Mouse (Mus musculus): ENCODE measurements around the gene Sh3bp5. TPM values are rescaled to one million over a fixed set of nuclear protein-coding genes. Genes with fewer than 3 reads are reported as not detected.

Gene Sh3bp5
- polyA plus RNA-seq, 1 experiment from 2014 or later = 33.9 TPM

DNA sequence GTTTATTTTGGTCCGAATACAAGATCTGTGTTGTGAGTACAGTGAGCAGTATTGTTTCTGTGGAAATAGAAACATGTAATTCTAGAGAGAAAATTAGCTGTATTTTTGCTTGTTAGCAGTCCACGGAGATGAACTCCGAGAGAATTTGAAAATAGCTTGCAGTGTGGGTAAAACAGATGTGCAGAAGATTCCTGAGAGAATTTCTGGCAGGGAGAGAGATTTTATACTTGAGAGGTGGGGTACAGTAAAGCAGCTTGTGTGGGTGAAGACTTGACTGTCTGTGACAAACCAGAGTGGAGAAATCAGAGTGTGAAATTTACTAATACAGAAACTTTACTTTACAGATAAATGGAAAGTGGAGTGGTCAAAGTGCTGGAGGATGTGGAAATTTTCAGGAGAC is 66.5 kb downstream of the Sh3bp5 start:
- Histone ChIP-seq H3K9me3 (replicated peaks; ENCODE audit: control insufficient read depth, low read length) (no peaks in the 10 kb centered on the region), H3K36me3 (ENCODE audit: control insufficient read depth, insufficient read depth, low read length) (peaks cover 82% of the 10 kb centered on the region), H3K4me2 (ENCODE audit: low read length) (no peak overlapping the region), H3K4me1 (ENCODE audit: control insufficient read depth, insufficient read depth, low read length) (no peaks in the 10 kb centered on the region), H3K9ac (ENCODE audit: low read length) (no peak overlapping the region), H3K27ac (ENCODE audit: low read depth, low read length) (no peak overlapping the region), H3K27me3 (replicated peaks; ENCODE audit: control insufficient read depth, insufficient read depth, low read length) (no peaks in the 10 kb centered on the region), H3K4me3 (ENCODE audit: low read depth, low read length) (no peak overlapping the region)
- 92% methylated on average over 3 of the region's 3 CpGs for WGBS
- ATAC-seq (no peak), DNase-seq (ENCODE audit: low spot score) (no peak)

DNA sequence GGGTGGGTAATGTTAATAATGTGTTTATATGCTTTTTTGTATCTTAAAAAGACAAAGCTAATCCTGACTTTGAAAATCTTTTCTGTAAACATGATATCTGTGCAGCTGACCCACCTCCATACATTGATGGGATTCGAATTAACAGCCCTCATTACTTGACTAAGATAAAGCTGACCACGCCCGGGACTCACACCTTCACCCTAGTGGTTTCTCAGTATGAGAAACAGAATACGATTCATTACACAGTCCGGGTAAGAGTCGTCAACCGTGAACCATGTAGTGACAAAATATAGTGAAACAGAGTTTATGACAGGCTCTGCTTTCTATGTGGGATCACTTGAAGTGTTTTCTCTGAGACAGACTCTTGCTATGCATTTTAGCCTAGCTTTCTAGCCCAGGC is 67.9 kb downstream of the Sh3bp5 start:
- ATAC-seq = no peak
- 92% methylated on average over 7 of the region's 7 CpGs for WGBS
- no peak overlapping the region for H3K4me2 ChIP-seq (ENCODE audit: low read length)

DNA sequence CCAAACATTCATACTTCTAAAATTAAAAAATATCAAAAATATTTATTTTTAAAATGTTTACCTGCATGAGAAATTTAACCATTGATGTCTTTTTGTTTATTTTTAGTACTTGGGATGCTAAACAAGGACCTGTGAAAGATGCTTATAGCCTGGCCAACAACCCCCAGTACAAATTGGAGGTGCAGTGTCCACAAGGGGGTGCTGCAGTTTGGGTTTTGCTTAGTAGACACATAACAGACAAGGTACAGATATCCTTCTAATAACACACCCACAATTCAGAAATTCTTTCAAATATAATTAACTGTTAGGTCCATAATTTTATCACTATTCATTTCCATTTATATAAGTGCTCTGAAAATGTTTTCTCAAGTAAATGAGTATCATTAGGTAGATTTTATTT is 70.5 kb downstream of the Sh3bp5 start:
- H3K36me3 ChIP-seq (ENCODE audit: control insufficient read depth, insufficient read depth, low read length) = peaks cover 80% of the 10 kb centered on the region
- H3K4me1 ChIP-seq (ENCODE audit: control insufficient read depth, insufficient read depth, low read length) = no peaks in the 10 kb centered on the region
- no peak overlapping the region for H3K27ac ChIP-seq (ENCODE audit: low read depth, low read length)
- H3K4me2 ChIP-seq (ENCODE audit: low read length) = no peak overlapping the region
- no peaks in the 10 kb centered on the region for H3K27me3 ChIP-seq (replicated peaks; ENCODE audit: control insufficient read depth, insufficient read depth, low read length)
- DNase-seq (ENCODE audit: low spot score) (peak; percentile 75), ATAC-seq (no peak)
- H3K9me3 ChIP-seq (replicated peaks; ENCODE audit: control insufficient read depth, low read length) = no peaks in the 10 kb centered on the region
- no peak overlapping the region for H3K9ac ChIP-seq (ENCODE audit: low read length)
- no peak overlapping the region for H3K4me3 ChIP-seq (ENCODE audit: low read depth, low read length)

More for the DNA sequence above, 67.9 kb downstream of the Sh3bp5 start:
- Histone ChIP-seq H3K9me3 (replicated peaks; ENCODE audit: control insufficient read depth, low read length) (no peaks in the 10 kb centered on the region), H3K4me1 (ENCODE audit: control insufficient read depth, insufficient read depth, low read length) (no peaks in the 10 kb centered on the region), H3K36me3 (ENCODE audit: control insufficient read depth, insufficient read depth, low read length) (peaks cover 82% of the 10 kb centered on the region), H3K27me3 (replicated peaks; ENCODE audit: control insufficient read depth, insufficient read depth, low read length) (no peaks in the 10 kb centered on the region), H3K9ac (ENCODE audit: low read length) (no peak overlapping the region), H3K27ac (ENCODE audit: low read depth, low read length) (no peak overlapping the region), H3K4me3 (ENCODE audit: low read depth, low read length) (no peak overlapping the region)
- DNase-seq (ENCODE audit: low spot score) = no peak

DNA sequence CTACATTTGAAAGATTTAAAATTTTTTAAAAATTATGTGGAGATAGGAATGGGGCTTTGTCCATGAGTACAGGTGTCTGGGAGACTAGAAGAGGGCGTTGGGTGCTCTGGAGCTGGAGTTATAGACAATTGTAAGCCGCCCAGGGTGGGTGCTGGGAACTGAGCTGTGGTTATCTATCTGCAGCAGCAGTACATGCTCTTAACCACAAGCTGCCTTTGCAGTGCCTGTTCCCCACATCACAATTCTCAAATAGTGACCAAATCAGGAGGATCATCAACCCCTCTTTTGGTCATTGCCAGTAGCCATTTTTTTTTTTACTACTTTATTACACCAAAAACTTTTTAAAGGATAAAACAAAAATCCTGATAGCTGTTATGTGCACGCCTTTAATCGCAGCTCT is 71.3 kb downstream of the Sh3bp5 start:
- Histone ChIP-seq H3K27me3 (replicated peaks; ENCODE audit: control insufficient read depth, insufficient read depth, low read length) (no peaks in the 10 kb centered on the region), H3K9me3 (replicated peaks; ENCODE audit: control insufficient read depth, low read length) (no peaks in the 10 kb centered on the region), H3K4me1 (ENCODE audit: control insufficient read depth, insufficient read depth, low read length) (no peaks in the 10 kb centered on the region), H3K4me3 (ENCODE audit: low read depth, low read length) (no peak overlapping the region), H3K4me2 (ENCODE audit: low read length) (no peak overlapping the region), H3K9ac (ENCODE audit: low read length) (no peak overlapping the region), H3K36me3 (ENCODE audit: control insufficient read depth, insufficient read depth, low read length) (peaks cover 78% of the 10 kb centered on the region), H3K27ac (ENCODE audit: low read depth, low read length) (no peak overlapping the region)
- 96% methylated on average over 4 of the region's 4 CpGs for whole genome bisulfite sequencing
- no peak for ATAC-seq
- no peak for DNase-seq (ENCODE audit: low spot score)

DNA sequence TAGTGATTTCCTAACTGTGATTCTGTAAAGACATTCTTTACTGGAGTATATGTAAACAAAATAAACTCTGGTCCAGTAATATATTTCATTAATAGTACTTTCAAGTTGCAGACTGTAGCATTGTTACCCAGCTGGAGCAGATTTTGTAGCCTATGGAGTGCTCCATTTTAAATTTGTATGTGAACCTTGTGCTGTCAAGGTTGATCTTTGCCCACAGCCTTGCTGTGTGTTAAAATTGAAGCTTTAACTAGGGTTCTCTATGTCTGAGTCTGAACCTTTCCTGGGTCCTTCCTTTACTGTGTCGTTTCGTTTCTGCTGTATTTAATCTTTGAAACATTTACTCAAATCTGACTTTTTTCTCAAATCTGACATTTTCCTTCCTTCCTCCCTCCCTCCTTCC is 73.6 kb downstream of the Sh3bp5 start:
- Histone ChIP-seq H3K4me1 (ENCODE audit: control insufficient read depth, insufficient read depth, low read length) (no peaks in the 10 kb centered on the region), H3K36me3 (ENCODE audit: control insufficient read depth, insufficient read depth, low read length) (peaks cover 67% of the 10 kb centered on the region), H3K9me3 (replicated peaks; ENCODE audit: control insufficient read depth, low read length) (no peaks in the 10 kb centered on the region), H3K27ac (ENCODE audit: low read depth, low read length) (no peak overlapping the region), H3K9ac (ENCODE audit: low read length) (no peak overlapping the region), H3K27me3 (replicated peaks; ENCODE audit: control insufficient read depth, insufficient read depth, low read length) (no peaks in the 10 kb centered on the region), H3K4me2 (ENCODE audit: low read length) (no peak overlapping the region), H3K4me3 (ENCODE audit: low read depth, low read length) (no peak overlapping the region)
- 95% methylated on average over 2 of the region's 2 CpGs for WGBS
- ATAC-seq (no peak), DNase-seq (ENCODE audit: low spot score) (no peak)

DNA sequence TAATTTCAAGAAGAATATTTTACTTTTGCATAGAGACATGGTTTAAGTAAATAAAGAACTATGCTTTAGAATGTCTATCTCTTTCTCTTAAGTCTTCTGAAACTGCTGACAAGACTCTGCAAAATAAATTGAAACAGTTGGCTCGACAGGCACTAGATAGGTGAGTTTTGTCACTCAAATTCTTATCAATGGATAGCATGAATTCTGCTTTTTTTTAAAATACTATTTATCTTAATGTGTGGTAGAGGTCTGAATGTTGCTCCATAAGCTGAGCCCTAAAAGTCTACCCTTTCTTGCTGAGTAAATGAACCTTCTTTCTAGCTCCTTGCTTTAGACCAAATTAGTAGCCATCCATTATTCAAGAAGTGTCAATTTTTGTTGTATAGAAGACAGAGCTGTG is 90.5 kb downstream of the Sh3bp5 start:
- no peak overlapping the region for H3K9ac ChIP-seq (ENCODE audit: low read length)
- no peak for ATAC-seq
- H3K4me3 ChIP-seq (ENCODE audit: low read depth, low read length) = no peak overlapping the region
- no peak for DNase-seq (ENCODE audit: low spot score)
- no peaks in the 10 kb centered on the region for H3K27me3 ChIP-seq (replicated peaks; ENCODE audit: control insufficient read depth, insufficient read depth, low read length)
- H3K36me3 ChIP-seq (ENCODE audit: control insufficient read depth, insufficient read depth, low read length) = peaks cover 52% of the 10 kb centered on the region
- no peak overlapping the region for H3K4me2 ChIP-seq (ENCODE audit: low read length)
- H3K4me1 ChIP-seq (ENCODE audit: control insufficient read depth, insufficient read depth, low read length) = no peaks in the 10 kb centered on the region
- 93% methylated on average over 1 of the region's 1 CpGs for WGBS
- H3K9me3 ChIP-seq (replicated peaks; ENCODE audit: control insufficient read depth, low read length) = no peaks in the 10 kb centered on the region
- H3K27ac ChIP-seq (ENCODE audit: low read depth, low read length) = no peak overlapping the region

DNA sequence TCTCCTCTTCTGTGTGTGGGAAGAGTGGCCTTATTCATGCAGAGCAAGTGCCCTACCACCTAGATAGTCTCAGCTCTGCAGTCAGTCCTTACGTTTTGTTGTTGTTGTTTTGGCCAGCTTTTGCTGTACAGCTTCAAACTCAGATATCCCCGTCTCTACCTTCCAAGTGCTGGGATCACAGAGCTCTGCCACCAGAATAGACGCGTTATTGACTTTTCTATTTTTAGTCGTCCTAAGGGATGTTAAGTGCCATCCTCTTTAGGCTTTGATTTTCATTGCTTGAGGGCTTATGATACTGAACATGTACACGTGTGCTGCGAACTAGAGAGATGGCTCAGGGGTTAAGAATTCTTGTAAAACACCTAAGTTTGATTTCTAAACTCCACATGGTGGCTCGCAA is 92.6 kb downstream of the Sh3bp5 start:
- Histone ChIP-seq H3K27ac (ENCODE audit: low read depth, low read length) (no peak overlapping the region), H3K4me1 (ENCODE audit: control insufficient read depth, insufficient read depth, low read length) (0 out of 2 replicates have a peak, but pooled peaks cover 3% of the 10 kb centered on the region), H3K9ac (ENCODE audit: low read length) (no peak overlapping the region), H3K36me3 (ENCODE audit: control insufficient read depth, insufficient read depth, low read length) (peaks cover 44% of the 10 kb centered on the region), H3K4me3 (ENCODE audit: low read depth, low read length) (no peak overlapping the region), H3K27me3 (replicated peaks; ENCODE audit: control insufficient read depth, insufficient read depth, low read length) (no peaks in the 10 kb centered on the region), H3K4me2 (ENCODE audit: low read length) (no peak overlapping the region), H3K9me3 (replicated peaks; ENCODE audit: control insufficient read depth, low read length) (no peaks in the 10 kb centered on the region)
- DNase-seq (ENCODE audit: low spot score) (no peak), ATAC-seq (no peak)
- 89% methylated on average over 8 of the region's 8 CpGs for WGBS

DNA sequence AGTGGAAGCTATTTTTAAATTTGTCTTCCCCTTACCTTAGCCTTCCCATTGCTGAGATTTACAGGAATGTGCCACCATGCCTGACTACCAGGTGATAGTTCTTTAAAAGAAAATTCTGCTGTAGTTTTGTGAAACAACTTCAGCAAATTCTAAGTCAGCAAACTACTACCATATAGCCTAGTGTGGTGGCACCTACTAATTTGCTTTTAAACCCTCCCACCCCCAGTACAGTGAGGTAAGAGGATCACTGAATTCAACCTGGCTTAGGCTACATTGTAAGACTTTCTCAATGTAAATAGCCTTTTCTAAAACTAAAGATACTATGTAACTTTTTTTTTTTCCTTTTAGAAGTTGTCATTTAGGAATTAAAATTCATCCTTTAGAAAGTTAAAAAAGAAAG is 97.9 kb downstream of the Sh3bp5 start:
- peak overlapping the region; percentile 75; the same call in 1 of the 2 replicates for H3K4me3 ChIP-seq (ENCODE audit: low read depth, low read length)
- H3K27ac ChIP-seq (ENCODE audit: low read depth, low read length) = no peak overlapping the region
- peaks cover 11% of the 10 kb centered on the region for H3K36me3 ChIP-seq (ENCODE audit: control insufficient read depth, insufficient read depth, low read length)
- peak overlapping the region; percentile 81; the same call in 1 of the 2 replicates for H3K9ac ChIP-seq (ENCODE audit: low read length)
- peaks cover 17% of the 10 kb centered on the region for H3K4me1 ChIP-seq (ENCODE audit: control insufficient read depth, insufficient read depth, low read length)
- DNase-seq (ENCODE audit: low spot score) (no peak), ATAC-seq (no peak)
- H3K4me2 ChIP-seq (ENCODE audit: low read length) = peak overlapping the region; percentile 75
- H3K27me3 ChIP-seq (replicated peaks; ENCODE audit: control insufficient read depth, insufficient read depth, low read length) = no peaks in the 10 kb centered on the region
- no peaks in the 10 kb centered on the region for H3K9me3 ChIP-seq (replicated peaks; ENCODE audit: control insufficient read depth, low read length)

DNA sequence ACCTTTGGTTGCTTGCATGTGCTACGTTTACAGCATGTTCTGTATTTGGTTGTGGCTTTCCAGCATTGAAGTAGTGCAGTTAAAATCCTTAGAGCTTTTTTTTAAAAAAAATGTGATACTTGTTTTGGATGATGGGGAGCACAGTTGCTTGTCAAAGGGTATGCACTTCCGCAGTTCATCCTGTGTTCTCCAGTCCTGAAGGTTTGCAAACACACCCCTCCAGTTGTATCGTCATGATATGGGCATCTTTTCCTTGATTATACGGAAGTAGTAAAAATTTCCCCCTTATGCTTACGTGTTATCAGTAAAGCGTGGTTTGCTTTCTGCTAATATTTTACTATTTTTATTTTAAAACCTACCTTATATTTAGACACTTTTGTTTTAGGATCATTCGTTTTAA is 98.5 kb downstream of the Sh3bp5 start:
- Histone ChIP-seq H3K4me2 (ENCODE audit: low read length) (peak overlapping the region; percentile 75), H3K27me3 (replicated peaks; ENCODE audit: control insufficient read depth, insufficient read depth, low read length) (no peaks in the 10 kb centered on the region), H3K9me3 (replicated peaks; ENCODE audit: control insufficient read depth, low read length) (no peaks in the 10 kb centered on the region), H3K27ac (ENCODE audit: low read depth, low read length) (0 out of 2 replicates have a peak overlapping the region, but pooled peaks have one; percentile 82), H3K4me1 (ENCODE audit: control insufficient read depth, insufficient read depth, low read length) (peaks cover 17% of the 10 kb centered on the region), H3K9ac (ENCODE audit: low read length) (peak overlapping the region; percentile 81), H3K4me3 (ENCODE audit: low read depth, low read length) (peak overlapping the region; percentile 75), H3K36me3 (ENCODE audit: control insufficient read depth, insufficient read depth, low read length) (peaks cover 9% of the 10 kb centered on the region)
- no peak for DNase-seq (ENCODE audit: low spot score)
- 45% methylated on average over 7 of the region's 7 CpGs for WGBS
- no peak for ATAC-seq
